Mouse (Mus musculus) ES-Bruce4 (cell line): ENCODE results near the gene Ropn1l.

Source experiments
- CTCF ChIP-seq: IDR thresholded peaks from one replicate; pipeline ENCODE4 v1.8.1; 2011; ENCODE audit warnings: low read depth, low read length
- EP300 ChIP-seq: IDR thresholded peaks from 2 replicates; pipeline ENCODE4 v1.6.1; 2011; ENCODE audit warnings: low read depth, low read length; ENCODE audit not compliant: insufficient read depth
- POLR2A ChIP-seq: IDR thresholded peaks from one replicate; pipeline ENCODE4 v1.8.1; 2011; ENCODE audit warnings: low read length; ENCODE audit not compliant: insufficient read depth

DNA sequence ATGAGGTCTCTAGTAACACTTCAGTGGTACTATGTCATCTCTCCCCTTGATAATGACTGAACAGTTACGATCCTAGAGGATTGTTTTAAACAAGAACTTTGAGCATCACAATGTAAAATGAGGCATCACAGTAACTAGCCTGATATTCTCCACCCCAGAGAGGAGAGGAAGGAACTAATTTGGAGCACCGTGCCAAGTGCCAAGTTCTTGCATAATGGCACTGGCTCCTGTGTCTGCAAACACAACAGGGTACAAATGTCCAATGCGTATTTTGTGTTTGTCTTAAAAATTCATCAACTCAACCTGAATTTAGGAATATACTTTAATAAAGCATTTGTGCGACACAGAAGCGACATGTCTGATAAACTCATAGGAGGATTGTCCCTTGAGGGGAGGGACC, 2.8 kb upstream of the Ropn1l start:
- TF ChIP-seq CTCF (no peak), POLR2A (no peak), EP300 (no peak)
